In the genomic region with DNA sequence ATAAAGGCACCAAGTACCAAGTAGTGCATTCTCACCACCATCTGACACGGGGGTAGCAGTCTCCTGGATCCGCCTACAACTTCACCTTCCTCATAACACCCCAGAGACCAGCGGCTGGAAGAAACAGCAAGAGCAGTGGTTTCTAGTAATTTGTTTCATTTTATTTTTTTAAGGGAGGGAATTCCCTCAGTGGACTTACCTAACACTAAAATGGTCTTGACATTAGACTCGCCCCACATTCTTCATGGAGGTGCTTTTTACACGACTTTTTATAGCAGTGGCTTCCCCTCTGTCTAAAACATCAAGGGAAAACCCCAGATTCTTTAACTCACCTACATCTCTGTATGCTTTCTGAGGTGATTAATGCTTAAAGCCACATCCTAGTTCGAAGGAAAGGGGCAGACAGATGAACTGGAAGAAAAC, we compare ENCODE assay signal across 24 mouse cellular contexts.
DNase-seq lines count a peak whose midpoint lies in the region; ATAC-seq and TF ChIP-seq lines count a peak whose summit lies in the region.
"Had no signal": no experiment of that assay in that cellular context is flagged by ENCODE, and none has a peak within 500 bp of the region (broad histone marks: within the 10 kb centered on the region; RNA-seq: fewer than 3 reads in every experiment).

No protein-coding gene starts in this region.

- peak; percentile 92 for ATAC-seq in activated CD4-positive, CD25-positive, alpha-beta regulatory T cell, adult 4 months
- ATAC-seq in megakaryocyte, adult 5-6 weeks (ENCODE audit: poor library complexity, severe bottlenecking) = 0 out of 2 replicates have a peak, but pooled peaks have one; percentile 40
- ATAC-seq in liver, embryonic 11.5 days (replicated peaks; ENCODE audit: low FRiP score) = no peak
- ATAC-seq: forebrain, embryonic 16.5 days; liver, postnatal 0 days had no signal

- no peak overlapping the region for H3K9ac ChIP-seq in liver, embryonic 11.5 days (ENCODE audit: low read depth, low read length)
- H3K9ac ChIP-seq: heart, embryonic 13.5 days; hindbrain, embryonic 13.5 days; liver, postnatal 0 days had no signal

- DNase-seq in thymus, postnatal 14 days = peak; percentile 6
- no peak for DNase-seq in thymus, adult 2 months
- peak; percentile 70 for DNase-seq in splenic B cell, adult 2 months (ENCODE audit: low read depth, low spot score)
- DNase-seq in cerebellum, adult 11-12 months = no peak
- no peak for DNase-seq in liver, embryonic 11.5 days (ENCODE audit: low spot score)
- no peak for DNase-seq in kidney, postnatal 14 days
- DNase-seq: adrenal gland, adult 8-10 months; cerebellum, adult 2 months; gastrocnemius, postnatal 25 days; heart, adult 2 months; kidney, adult 2 months; kidney, postnatal 10 days; layer of hippocampus, postnatal 36 days; liver, postnatal 0 days; midbrain, embryonic 14.5 days; right cerebral cortex, adult 18-20 months; thymus, postnatal 4 days had no signal

- 20% methylated on average over 6 of the region's 6 CpGs for WGBS in thymus, adult 2 months
- 61% methylated on average over 6 of the region's 6 CpGs for WGBS in liver, embryonic 11.5 days

- H3K4me2 ChIP-seq in liver, embryonic 11.5 days = no peak overlapping the region
- H3K4me2 ChIP-seq: heart, embryonic 13.5 days; hindbrain, embryonic 13.5 days had no signal

- no peak overlapping the region for H3K4me3 ChIP-seq in thymus, adult 2 months (ENCODE audit: control insufficient read depth, insufficient read depth, low read length)
- no peak overlapping the region for H3K4me3 ChIP-seq in liver, embryonic 11.5 days (ENCODE audit: low read depth, low read length)
- H3K4me3 ChIP-seq: embryonic facial prominence, embryonic 10.5 days; heart, adult 2 months; heart, embryonic 13.5 days; hindbrain, embryonic 13.5 days; layer of hippocampus, adult 2 months had no signal

- H3K27me3 ChIP-seq in thymus, adult 2 months (ENCODE audit: control insufficient read depth, insufficient read depth, low read length) = no peaks in the 10 kb centered on the region
- H3K27me3 ChIP-seq in splenic B cell, adult 2 months (ENCODE audit: control insufficient read depth, insufficient read depth, low read length, poor library complexity, severe bottlenecking) = no peaks in the 10 kb centered on the region
- no peaks in the 10 kb centered on the region for H3K27me3 ChIP-seq in liver, embryonic 11.5 days (replicated peaks; ENCODE audit: control insufficient read depth, insufficient read depth, low read length)
- H3K27me3 ChIP-seq: heart, embryonic 13.5 days; hindbrain, embryonic 13.5 days had no signal

- H3K27ac ChIP-seq in thymus, adult 2 months (ENCODE audit: control insufficient read depth, insufficient read depth, low read length) = no peak overlapping the region
- H3K27ac ChIP-seq in liver, embryonic 11.5 days (ENCODE audit: low read depth, low read length) = no peak overlapping the region
- H3K27ac ChIP-seq: embryonic facial prominence, embryonic 10.5 days; heart, adult 2 months; heart, embryonic 13.5 days; hindbrain, embryonic 13.5 days; layer of hippocampus, adult 2 months had no signal

- H3K4me1 ChIP-seq in thymus, adult 2 months (replicated peaks; ENCODE audit: control insufficient read depth, insufficient read depth, low read length) = peaks cover 2% of the 10 kb centered on the region; the same call in 1 of the 2 replicates
- H3K4me1 ChIP-seq in liver, embryonic 11.5 days (replicated peaks; ENCODE audit: control insufficient read depth, insufficient read depth, low read length) = no peaks in the 10 kb centered on the region
- H3K4me1 ChIP-seq: embryonic facial prominence, embryonic 10.5 days; heart, embryonic 13.5 days had no signal

- no peaks in the 10 kb centered on the region for H3K9me3 ChIP-seq in liver, embryonic 11.5 days (ENCODE audit: control insufficient read depth, low read length)
- H3K9me3 ChIP-seq: embryonic facial prominence, embryonic 10.5 days; heart, embryonic 13.5 days; hindbrain, embryonic 13.5 days had no signal

- TF ChIP-seq POLR2A in thymus, adult 2 months (IDR thresholded peaks at IDR 0.05; ENCODE audit: control insufficient read depth, extremely low read depth, insufficient read depth, low read length, poor library complexity) = no peak

- H3K36me3 ChIP-seq in thymus, adult 2 months (ENCODE audit: control insufficient read depth, insufficient read depth, low read length) = no peaks in the 10 kb centered on the region
- no peaks in the 10 kb centered on the region for H3K36me3 ChIP-seq in splenic B cell, adult 2 months (ENCODE audit: control insufficient read depth, insufficient read depth, low read length, poor library complexity, severe bottlenecking)
- H3K36me3 ChIP-seq in liver, embryonic 11.5 days (ENCODE audit: control insufficient read depth, insufficient read depth, low read length) = no peaks in the 10 kb centered on the region
- H3K36me3 ChIP-seq: embryonic facial prominence, embryonic 10.5 days; heart, embryonic 13.5 days; hindbrain, embryonic 13.5 days had no signal

- no peak for TF ChIP-seq CTCF in thymus, adult 2 months (IDR thresholded peaks at IDR 0.05; ENCODE audit: borderline replicate concordance, control insufficient read depth, extremely low read depth, insufficient read depth, low read length, poor library complexity)

Comparison
In these comparisons a context has a peak if more than half of its experiments do, and no peak if none do; other contexts are left out.
1. DNase-seq: peak in thymus, postnatal 14 days (single experiment) and splenic B cell, adult 2 months (single experiment); none in thymus, adult 2 months (single experiment), cerebellum, adult 11-12 months (single experiment), liver, embryonic 11.5 days (single experiment) and kidney, postnatal 14 days (single experiment).